8 mouse cellular contexts compared by ENCODE assay signal in the genomic region with DNA sequence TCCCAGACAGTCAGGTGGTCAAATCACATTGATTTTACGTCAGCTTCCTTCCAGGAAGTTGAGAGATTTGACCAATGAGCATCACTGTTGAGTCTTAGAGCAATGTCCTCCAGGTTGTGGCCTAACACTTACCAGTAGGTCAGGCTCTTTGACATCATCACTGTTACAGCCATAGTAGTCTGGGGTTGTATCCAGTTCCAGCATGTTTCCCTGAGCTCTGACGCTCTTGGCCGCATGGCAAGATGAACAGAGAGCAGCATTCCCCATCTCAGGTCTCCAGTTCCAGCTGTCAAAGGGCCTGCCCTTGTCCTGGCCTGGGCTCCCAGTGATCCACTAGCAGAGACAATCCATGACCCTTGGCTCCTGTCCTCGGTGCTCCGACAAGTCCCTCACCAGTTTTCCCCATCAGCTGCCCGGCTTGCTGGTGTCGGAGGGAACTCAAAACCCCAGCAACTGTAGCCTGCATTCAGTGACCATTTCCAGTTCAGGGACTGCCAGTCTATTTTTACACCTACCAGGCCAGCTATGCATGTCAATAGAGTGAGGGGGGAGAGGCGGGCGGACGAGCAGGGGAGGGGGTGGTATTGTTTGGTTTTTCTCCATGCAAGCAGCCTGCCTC.
DNase-seq lines count a peak whose midpoint lies in the region; ATAC-seq and TF ChIP-seq lines count a peak whose summit lies in the region.

No protein-coding gene starts in this region.

- H3K27ac ChIP-seq in hindbrain, embryonic 14.5 days: no peak overlapping the region; the same call in 1 of the 2 replicates
- no peak overlapping the region for H3K27ac ChIP-seq in liver, embryonic 14.5 days

- H3K9ac ChIP-seq in hindbrain, embryonic 14.5 days: no peak overlapping the region
- no peak overlapping the region for H3K9ac ChIP-seq in liver, embryonic 14.5 days (replicated peaks)

- TF ChIP-seq EP300 in liver, embryonic 14.5 days (IDR thresholded peaks at IDR 0.05; ENCODE audit: low read depth): no peak

- no peak overlapping the region for H3K4me3 ChIP-seq in hindbrain, embryonic 14.5 days (replicated peaks; ENCODE audit: low read length)
- peak overlapping the region in 1 of 2 experiments; percentile 15; a peak in 1 of 4 replicates for H3K4me3 ChIP-seq in liver, embryonic 14.5 days (ENCODE audit: insufficient read depth in 1 of 2, low read depth in 2 of 2, low read length in 2 of 2)

- H3K9me3 ChIP-seq in hindbrain, embryonic 14.5 days (ENCODE audit: control insufficient read depth, low read length): no peaks in the 10 kb centered on the region
- H3K9me3 ChIP-seq in liver, embryonic 14.5 days (ENCODE audit: control insufficient read depth, low read length): no peaks in the 10 kb centered on the region

- peak; percentile 32; the same call in 1 of the 2 replicates for ATAC-seq in hindbrain, embryonic 14.5 days (ENCODE audit: low FRiP score)
- peak; percentile 36; the same call in 1 of the 2 replicates for ATAC-seq in liver, embryonic 14.5 days (ENCODE audit: insufficient read depth)
- ATAC-seq in inflammation-experienced regulatory T-cells, adult 6 months: no peak
- ATAC-seq in frontal cortex, adult (ENCODE audit: low TSS enrichment): no peak

- no peak overlapping the region for H3K4me2 ChIP-seq in hindbrain, embryonic 14.5 days (replicated peaks)
- no peak overlapping the region; the same call in none of the 2 replicates for H3K4me2 ChIP-seq in liver, embryonic 14.5 days (ENCODE audit: low read depth)

- peaks cover 25% of the 10 kb centered on the region for H3K4me1 ChIP-seq in hindbrain, embryonic 14.5 days (replicated peaks; ENCODE audit: control insufficient read depth, insufficient read depth, low read length)
- H3K4me1 ChIP-seq in liver, embryonic 14.5 days (replicated peaks; ENCODE audit: control insufficient read depth in 2 of 2, insufficient read depth in 2 of 2, low read length in 1 of 2): peaks cover 0 to 6% of the 10 kb centered on the region in 2 experiments; a peak in 2 of 4 replicates

- no peaks in the 10 kb centered on the region for H3K36me3 ChIP-seq in hindbrain, embryonic 14.5 days (replicated peaks; ENCODE audit: control insufficient read depth, insufficient read depth)
- H3K36me3 ChIP-seq in liver, embryonic 14.5 days (replicated peaks; ENCODE audit: control insufficient read depth, insufficient read depth, low read depth): no peaks in the 10 kb centered on the region

- TF ChIP-seq CTCF in liver, embryonic 14.5 days (IDR thresholded peaks at IDR 0.05; ENCODE audit: low read depth): no peak

- DNase-seq in embryo, embryonic 9.5 days (ENCODE audit: extremely low spot score): peak; percentile 25
- DNase-seq in gastrocnemius, adult 8-10 months (ENCODE audit: low spot score in 2 of 2): peak; percentile 33 to 45
- no peak for DNase-seq in hindbrain, embryonic 14.5 days (ENCODE audit: low spot score)
- DNase-seq in liver, embryonic 14.5 days (ENCODE audit: low read depth in 3 of 3, low spot score in 3 of 3): no peak
- DNase-seq in spleen, postnatal 10 days (ENCODE audit: low spot score in 2 of 2): no peak
- DNase-seq in urinary bladder, postnatal 25 days (ENCODE audit: low spot score): no peak

- 32% methylated on average over 10 of the region's 10 CpGs for WGBS in hindbrain, embryonic 14.5 days
- 58% methylated on average over 10 of the region's 10 CpGs for whole genome bisulfite sequencing in liver, embryonic 14.5 days (ENCODE audit: insufficient replicate concordance)

- H3K27me3 ChIP-seq in hindbrain, embryonic 14.5 days (ENCODE audit: control insufficient read depth, insufficient read depth, low read length): no peaks in the 10 kb centered on the region
- no peaks in the 10 kb centered on the region for H3K27me3 ChIP-seq in liver, embryonic 14.5 days (ENCODE audit: control insufficient read depth, insufficient read depth, low read length)

Comparison
In these comparisons a context has a peak if more than half of its experiments do, and no peak if none do; other contexts are left out.
1. DNase-seq: peak in embryo, embryonic 9.5 days (single experiment) and gastrocnemius, adult 8-10 months (2 of 2); none in hindbrain, embryonic 14.5 days (single experiment), liver, embryonic 14.5 days (0 of 3), spleen, postnatal 10 days (0 of 2) and urinary bladder, postnatal 25 days (single experiment).
2. ATAC-seq: peak in hindbrain, embryonic 14.5 days (single experiment) and liver, embryonic 14.5 days (single experiment); none in inflammation-experienced regulatory T-cells, adult 6 months (single experiment) and frontal cortex, adult (single experiment).